22 mouse cellular contexts compared by ENCODE assay signal in genomic region chr4:144950883-144951282, GRCm38 (mm10). TPM values are rescaled to one million over a fixed set of nuclear protein-coding genes. Genes with fewer than 3 reads are reported as not detected.
DNase-seq lines count a peak whose midpoint lies in the region; ATAC-seq and TF ChIP-seq lines count a peak whose summit lies in the region.
"Had no signal": no experiment of that assay in that cellular context is flagged by ENCODE, and none has a peak within 500 bp of the region (broad histone marks: within the 10 kb centered on the region; RNA-seq: fewer than 3 reads in every experiment).

No protein-coding gene starts in this region.

- no peak overlapping the region for H3K4me2 ChIP-seq in hindbrain, postnatal 0 days (ENCODE audit: low read depth, low read length)
- no peak overlapping the region for H3K4me2 ChIP-seq in hindbrain, embryonic 12.5 days (replicated peaks)
- H3K4me2 ChIP-seq: embryonic facial prominence, embryonic 13.5 days; limb, embryonic 15.5 days; lung, embryonic 15.5 days; midbrain, embryonic 13.5 days; neural tube, embryonic 13.5 days; stomach, embryonic 15.5 days had no signal

- 86% methylated on average over 3 of the region's 3 CpGs for WGBS in hindbrain, postnatal 0 days
- 90% methylated on average over 3 of the region's 3 CpGs for WGBS in hindbrain, embryonic 12.5 days

- no peak overlapping the region for H3K4me3 ChIP-seq in hindbrain, postnatal 0 days (ENCODE audit: low read length)
- no peak overlapping the region for H3K4me3 ChIP-seq in hindbrain, embryonic 12.5 days
- H3K4me3 ChIP-seq: embryonic facial prominence, embryonic 13.5 days; limb, embryonic 15.5 days; lung, embryonic 15.5 days; midbrain, embryonic 13.5 days; neural tube, embryonic 13.5 days; stomach, embryonic 15.5 days had no signal

- peak; percentile 20; the same call in 1 of the 2 replicates for TF ChIP-seq CTCF in hindbrain, postnatal 0 days (IDR thresholded peaks at IDR 0.05; ENCODE audit: low read depth)

- H3K27ac ChIP-seq in hindbrain, postnatal 0 days, result no peak overlapping the region
- H3K27ac ChIP-seq in hindbrain, embryonic 12.5 days, result no peak overlapping the region
- H3K27ac ChIP-seq: embryonic facial prominence, embryonic 13.5 days; midbrain, embryonic 13.5 days; neural tube, embryonic 13.5 days had no signal

- H3K4me1 ChIP-seq in hindbrain, postnatal 0 days (ENCODE audit: insufficient read depth, low read length), result 0 out of 2 replicates have a peak, but pooled peaks cover 4% of the 10 kb centered on the region
- H3K4me1 ChIP-seq in hindbrain, embryonic 12.5 days, result peaks cover 9% of the 10 kb centered on the region

- DNase-seq in hindbrain, postnatal 0 days (ENCODE audit: low spot score), result no peak
- DNase-seq in urinary bladder, adult 2 months (ENCODE audit: low spot score), result peak; percentile 19
- DNase-seq in urinary bladder, postnatal 36 days (ENCODE audit: low spot score in 2 of 2), result no peak
- DNase-seq in spleen, postnatal 4 days (ENCODE audit: low spot score in 2 of 2), result no peak
- no peak for DNase-seq in thymus, postnatal 36 days
- DNase-seq: adrenal gland, postnatal 36 days; cerebellum, adult 9-10 months; heart, postnatal 4 days; kidney, adult 18-20 months; kidney, postnatal 14 days; thymus, adult 2 months had no signal

- H3K9ac ChIP-seq in hindbrain, postnatal 0 days (replicated peaks; ENCODE audit: low read length), result no peak overlapping the region
- H3K9ac ChIP-seq in hindbrain, embryonic 12.5 days, result no peak overlapping the region
- H3K9ac ChIP-seq: embryonic facial prominence, embryonic 13.5 days; limb, embryonic 15.5 days; lung, embryonic 15.5 days; midbrain, embryonic 13.5 days; stomach, embryonic 15.5 days had no signal

- no peaks in the 10 kb centered on the region for H3K36me3 ChIP-seq in hindbrain, postnatal 0 days (ENCODE audit: insufficient read depth, low read length)
- no peaks in the 10 kb centered on the region for H3K36me3 ChIP-seq in hindbrain, embryonic 12.5 days
- H3K36me3 ChIP-seq: embryonic facial prominence, embryonic 13.5 days; limb, embryonic 15.5 days; lung, embryonic 15.5 days; midbrain, embryonic 13.5 days; neural tube, embryonic 13.5 days; stomach, embryonic 15.5 days had no signal

- no peaks in the 10 kb centered on the region for H3K27me3 ChIP-seq in hindbrain, postnatal 0 days (ENCODE audit: insufficient read depth, low read length)
- no peaks in the 10 kb centered on the region for H3K27me3 ChIP-seq in hindbrain, embryonic 12.5 days
- H3K27me3 ChIP-seq: embryonic facial prominence, embryonic 13.5 days; limb, embryonic 15.5 days; lung, embryonic 15.5 days; midbrain, embryonic 13.5 days; neural tube, embryonic 13.5 days; stomach, embryonic 15.5 days had no signal

- no peaks in the 10 kb centered on the region for H3K9me3 ChIP-seq in hindbrain, postnatal 0 days (ENCODE audit: low read length)
- H3K9me3 ChIP-seq in hindbrain, embryonic 12.5 days (replicated peaks), result no peaks in the 10 kb centered on the region
- H3K9me3 ChIP-seq: embryonic facial prominence, embryonic 13.5 days; limb, embryonic 15.5 days; lung, embryonic 15.5 days; midbrain, embryonic 13.5 days; neural tube, embryonic 13.5 days; stomach, embryonic 15.5 days had no signal

- no peak for ATAC-seq in hindbrain, postnatal 0 days
- ATAC-seq in hindbrain, embryonic 12.5 days (ENCODE audit: low FRiP score), result no peak
- peak; percentile 5; the same call in 1 of the 2 replicates for ATAC-seq in common myeloid progenitor, adult 5-6 weeks (replicated peaks; ENCODE audit: low read depth, poor library complexity, severe bottlenecking)
- ATAC-seq: CD4-positive, CD25-positive, alpha-beta regulatory T cell, adult 4 months; forebrain, embryonic 14.5 days; hindbrain, embryonic 16.5 days had no signal

RNA-seq across cellular contexts. Expression of gene Dhrs3, which starts 58.3 kb away (rescaled TPM):
- total RNA-seq in hindbrain, postnatal 0 days (2014; rRNA removed), result 35.5 and 40.1 TPM in 2 replicates
- 51.8 and 59.8 TPM in 2 replicates for polyA plus RNA-seq in hindbrain, postnatal 0 days (2015; fragmentation: Nextera tagmentation; extraction: Ambion mirVana)
- polyA plus RNA-seq in hindbrain, embryonic 12.5 days (2016; fragmentation: Nextera tagmentation; extraction: Ambion mirVana), result 26.6 and 31.8 TPM in 2 replicates
- polyA plus RNA-seq in urinary bladder, adult 2 months (2012; rRNA removed), result 249 and 258 TPM in 2 replicates
- total RNA-seq in common myeloid progenitor, adult 5-6 weeks (2017), result 37.1 and 46.3 TPM in 2 replicates
